22 mouse cellular contexts compared by ENCODE assay signal in the genomic region with DNA sequence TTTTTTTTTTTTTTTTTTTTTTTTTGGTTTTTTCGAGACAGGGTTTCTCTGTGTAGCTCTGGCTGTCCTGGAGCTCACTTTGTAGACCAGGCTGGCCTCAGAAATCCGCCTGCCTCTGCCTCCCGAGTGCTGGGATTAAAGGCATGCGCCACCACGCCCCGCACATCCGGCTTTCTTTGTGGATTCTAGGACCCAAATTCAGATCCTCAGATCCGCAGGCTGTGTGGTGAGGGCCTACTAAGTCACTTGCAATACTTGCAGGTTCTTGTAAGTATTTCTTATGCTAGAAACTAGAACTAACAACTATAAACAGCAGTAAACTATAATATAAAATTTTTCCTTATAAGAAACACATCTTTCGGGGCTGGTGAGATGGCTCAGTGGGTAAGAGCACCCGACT. TPM values are rescaled to one million over a fixed set of nuclear protein-coding genes. Genes with fewer than 3 reads are reported as not detected.
"Had no signal": no experiment of that assay in that cellular context is flagged by ENCODE, and none has a peak within 500 bp of the region (broad histone marks: within the 10 kb centered on the region; RNA-seq: fewer than 3 reads in every experiment).

No protein-coding gene starts in this region.

RNA-seq across cellular contexts. Expression of a gene that starts 22.9 kb away (rescaled TPM):
- total RNA-seq: granulocyte monocyte progenitor cell, adult 5-6 weeks had no signal
- polyA plus RNA-seq: erythroblast, embryonic 14.5 days had no signal

RNA-seq across cellular contexts. Expression of a gene that starts 54.3 kb away (rescaled TPM):
- total RNA-seq: common myeloid progenitor, adult 5-6 weeks; gastrocnemius, adult 18-20 months; gastrocnemius, adult 2 months; gastrocnemius, adult 8-10 months; gastrocnemius, postnatal 10 days; gastrocnemius, postnatal 14 days; gastrocnemius, postnatal 36 days; gastrocnemius, postnatal 4 days; heart, adult 18-20 months; heart, adult 2 months; heart, adult 8-10 months had no signal
- polyA plus RNA-seq: cortical plate, adult 2 months; embryonic facial prominence, embryonic 10.5 days; embryonic facial prominence, embryonic 11.5 days; erythroblast, embryonic 14.5 days; forebrain, embryonic 16.5 days; forebrain, postnatal 0 days; frontal cortex, adult 2 months; gonadal fat pad, adult 2 months; heart, adult 2 months; heart, embryonic 10.5 days; heart, embryonic 11.5 days had no signal
